Mouse (Mus musculus): Measurements from ENCODE around the gene Rgs10. TPM values are rescaled to one million over a fixed set of nuclear protein-coding genes. Genes with fewer than 3 reads are reported as not detected.
A peak's percentile ranks its signal among the peaks of the same experiment; 100 is the strongest.

Rgs10 gene
- total and polyA plus RNA-seq, 3 experiments, result 5.4 to 7.4 (median 6.5) TPM

GRCm38 (mm10) chr7:128461285-128462215 lies 43.0 kb upstream of the Rgs10 start, which contains the start of gene Tial1:
Tial1 (minus strand) TSS chr7:128461717.
- H3K9ac ChIP-seq (ENCODE audit: insufficient read depth, low read depth), result peak within 1 kb of the TSS; percentile 73
- in situ Hi-C loops (cut with MboI; ENCODE audit: low pct_ligation_motif_present, low pct_unique_long_range_greater_than_20kb, low sequenced_read_pairs), result loop anchor here (5.0 to 10.0 kb wide), 2 partner anchors 81 to 243 kb away; no protein-coding TSS in a partner anchor
- peak within 1 kb of the TSS; percentile 22 for H3K4me2 ChIP-seq (ENCODE audit: insufficient read depth, low read depth, poor library complexity, severe bottlenecking)
- no peaks in the 10 kb centered on the region for H3K27me3 ChIP-seq (replicated peaks)
- peaks cover 6 to 26% of the 10 kb centered on the region in 2 experiments; a peak in 3 of 4 replicates for H3K4me1 ChIP-seq (ENCODE audit: control insufficient read depth in 1 of 2, insufficient read depth in 2 of 2)
- peak; percentile 97 for DNase-seq (ENCODE audit: extremely low read depth)
- H3K27ac ChIP-seq (ENCODE audit: insufficient read depth, low read depth), result peak within 1 kb of the TSS; percentile 47; the same call in 1 of the 2 replicates
- no peaks in the 10 kb centered on the region for H3K36me3 ChIP-seq (replicated peaks in 1 of 2; ENCODE audit: control insufficient read depth in 1 of 2, insufficient read depth in 1 of 2, low read length in 1 of 2)
- no peaks in the 10 kb centered on the region for H3K9me3 ChIP-seq (replicated peaks; ENCODE audit: low read length)
- TF ChIP-seq MEF2A (IDR thresholded peaks at IDR 0.05; ENCODE audit: borderline replicate concordance, low read depth, low read length), result peak; percentile 54
- no peak for TF ChIP-seq RCOR1 (conservative IDR thresholded peaks at IDR 0.05; ENCODE audit: low read depth, low read length)
- no peak for TF ChIP-seq JUN (IDR thresholded peaks at IDR 0.05; ENCODE audit: insufficient read depth, low read depth, low read length)
- no peak for TF ChIP-seq ZKSCAN1 (IDR thresholded peaks at IDR 0.05; ENCODE audit: borderline replicate concordance, low read depth, low read length)
- TF ChIP-seq TBP (conservative IDR thresholded peaks at IDR 0.05; ENCODE audit: low read depth, low read length), result peak; percentile 71; the same call in 1 of the 2 replicates
- no peak for TF ChIP-seq CTCF (conservative IDR thresholded peaks at IDR 0.05 in 1 of 2, IDR thresholded peaks at IDR 0.05 in 1 of 2; ENCODE audit: low read depth in 2 of 2, low read length in 2 of 2)
- no peak for TF ChIP-seq MAFK (IDR thresholded peaks at IDR 0.05; ENCODE audit: insufficient replicate concordance, low read length)
- no peak for TF ChIP-seq USF1 (IDR thresholded peaks at IDR 0.05; ENCODE audit: low read depth, low read length)
- TF ChIP-seq MAX (IDR thresholded peaks at IDR 0.05; ENCODE audit: low read length), result peak; percentile 98
- peak; percentile 68 for TF ChIP-seq CHD2 (IDR thresholded peaks at IDR 0.05; ENCODE audit: low read length)
- no peak for TF ChIP-seq RAD21 (IDR thresholded peaks at IDR 0.05; ENCODE audit: low read depth, low read length)
- peak; percentile 100 for TF ChIP-seq MXI1 (IDR thresholded peaks at IDR 0.05; ENCODE audit: low read depth, low read length)
- TF ChIP-seq MAZ (IDR thresholded peaks at IDR 0.05; ENCODE audit: low read depth, low read length), result 0 out of 2 replicates have a peak, but pooled peaks have one; percentile 34
- TF ChIP-seq MYC (IDR thresholded peaks at IDR 0.05; ENCODE audit: low read depth, low read length), result peak; percentile 99
- TF ChIP-seq SMC3 (IDR thresholded peaks at IDR 0.05; ENCODE audit: low read depth, low read length), result no peak
- TF ChIP-seq SIN3A (IDR thresholded peaks at IDR 0.05; ENCODE audit: low read length), result peak; percentile 96
- peak; percentile 29 for TF ChIP-seq IRF4 (IDR thresholded peaks at IDR 0.05; ENCODE audit: low read depth, low read length)
- no peak for TF ChIP-seq ZNF384 (IDR thresholded peaks at IDR 0.05; ENCODE audit: low read depth, low read length)
- peak; percentile 75; the same call in 1 of the 2 replicates for TF ChIP-seq GABPA (IDR thresholded peaks at IDR 0.05; ENCODE audit: insufficient replicate concordance, low read depth, low read length)
- TF ChIP-seq ZC3H11A (IDR thresholded peaks at IDR 0.05; ENCODE audit: low read depth, low read length), result no peak
- TF ChIP-seq UBTF (IDR thresholded peaks at IDR 0.05; ENCODE audit: low read depth, low read length), result peak; percentile 97
- peak; percentile 98 for TF ChIP-seq KAT2A (IDR thresholded peaks at IDR 0.05; ENCODE audit: insufficient replicate concordance, low read length)
- TF ChIP-seq ETS1 (conservative IDR thresholded peaks at IDR 0.05; ENCODE audit: low read depth, low read length), result no peak; the same call in 1 of the 2 replicates
- peak; percentile 99 for TF ChIP-seq HCFC1 (IDR thresholded peaks at IDR 0.05; ENCODE audit: low read depth, low read length)
- no peak for TF ChIP-seq PAX5 (IDR thresholded peaks at IDR 0.05; ENCODE audit: low read length)
- no peak for TF ChIP-seq CHD1 (IDR thresholded peaks at IDR 0.05; ENCODE audit: low read depth, low read length)
- peak; percentile 74 for TF ChIP-seq TCF12 (IDR thresholded peaks at IDR 0.05; ENCODE audit: low read depth, low read length)
- peak; percentile 82 for TF ChIP-seq NELFE (IDR thresholded peaks at IDR 0.05; ENCODE audit: low read depth, low read length)
- TF ChIP-seq ELF1 (IDR thresholded peaks at IDR 0.05; ENCODE audit: low read depth, low read length), result peak; percentile 76
- TF ChIP-seq POLR2AphosphoS2 (IDR thresholded peaks at IDR 0.05; ENCODE audit: low read depth, low read length), result peak; percentile 85
- TF ChIP-seq ZMIZ1 (IDR thresholded peaks at IDR 0.05; ENCODE audit: low read depth, low read length), result peak; percentile 95
- peak; percentile 86; the same call in 1 of the 2 replicates for TF ChIP-seq E2F4 (IDR thresholded peaks at IDR 0.05; ENCODE audit: insufficient replicate concordance, low read depth, low read length)
- no peak for TF ChIP-seq USF2 (conservative IDR thresholded peaks at IDR 0.05; ENCODE audit: low read depth, low read length)
- TF ChIP-seq BHLHE40 (IDR thresholded peaks at IDR 0.05; ENCODE audit: low read depth, low read length), result peak; percentile 69
- peak; percentile 82 for TF ChIP-seq POLR2A (IDR thresholded peaks at IDR 0.05; ENCODE audit: low read depth, low read length)
- TF ChIP-seq NRF1 (IDR thresholded peaks at IDR 0.05; ENCODE audit: low read depth, low read length), result peak; percentile 87
- TF ChIP-seq EP300 (IDR thresholded peaks at IDR 0.05; ENCODE audit: low read length), result no peak
- no peak for TF ChIP-seq JUND (conservative IDR thresholded peaks at IDR 0.05; ENCODE audit: low read depth, low read length)
- dilution Hi-C loops (cut with MboI; ENCODE audit: extremely low pct_ligation_motif_present, extremely low pct_unique_long_range_greater_than_20kb, low sequenced_read_pairs), result no loop called here
- H3K79me2 ChIP-seq (replicated peaks; ENCODE audit: control insufficient read depth, extremely low read depth, insufficient read depth, poor library complexity, severe bottlenecking), result peaks cover 26% of the 10 kb centered on the region
- H3K4me3 ChIP-seq (replicated peaks in 1 of 3; ENCODE audit: low read depth in 2 of 3, low read length in 2 of 3, poor library complexity in 1 of 3), result peak within 1 kb of the TSS; percentile 73 to 86 (median 79)

Data from CH12.LX (cell line).